Comparison of ENCODE assay signal across 8 mouse cellular contexts in the genomic region with DNA sequence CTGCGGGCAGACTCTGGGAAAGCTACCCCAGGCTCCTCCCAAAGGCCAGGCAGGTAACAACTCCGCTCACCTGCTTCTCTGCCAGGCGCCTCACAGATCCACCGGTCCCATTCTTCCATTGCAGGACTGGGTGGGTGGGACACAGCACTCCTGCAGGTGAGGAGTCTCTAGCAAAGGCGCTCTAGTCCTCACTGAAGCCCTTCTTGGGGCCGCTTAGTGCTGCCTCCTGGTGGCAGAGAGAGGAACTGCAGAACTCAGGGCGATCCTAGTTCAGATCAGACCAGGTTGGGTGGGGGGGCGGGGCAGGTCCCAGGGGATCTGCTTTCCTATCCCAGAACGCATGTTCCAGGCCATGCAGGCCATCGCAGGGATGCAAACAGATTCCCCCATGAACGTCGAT. TPM values are rescaled to one million over a fixed set of nuclear protein-coding genes. Genes with fewer than 3 reads are reported as not detected.
DNase-seq lines count a peak whose midpoint lies in the region; ATAC-seq and TF ChIP-seq lines count a peak whose summit lies in the region.

No protein-coding gene starts in this region.

- peak; percentile 82 for TF ChIP-seq CTCF in cerebellum, adult 2 months (IDR thresholded peaks at IDR 0.05; ENCODE audit: borderline replicate concordance, insufficient read depth, low read depth, low read length)
- peak; percentile 74 for TF ChIP-seq CTCF in gastrocnemius, adult 2 months (IDR thresholded peaks at IDR 0.05)
- peak; percentile 69; the same call in 1 of the 2 replicates for TF ChIP-seq CTCF in olfactory bulb, adult 2 months (IDR thresholded peaks at IDR 0.05; ENCODE audit: insufficient read depth, low read depth, low read length)

- H3K9ac ChIP-seq in liver, embryonic 13.5 days = no peak overlapping the region

- peak; percentile 18 to 41 for DNase-seq in urinary bladder, adult 18-20 months (ENCODE audit: low spot score in 2 of 2)
- DNase-seq in urinary bladder, postnatal 10 days (ENCODE audit: low spot score) = no peak
- peak; percentile 62 to 75 for DNase-seq in cerebellum, adult 2 months
- peak; percentile 78 for DNase-seq in gastrocnemius, adult 2 months
- DNase-seq in kidney, adult 11 months = peak; percentile 43
- DNase-seq in liver, embryonic 13.5 days = peak; percentile 13
- DNase-seq in thymus, postnatal 10 days (ENCODE audit: low spot score in 2 of 2) = peak; percentile 31 to 67

- H3K4me1 ChIP-seq in cerebellum, adult 2 months (ENCODE audit: control insufficient read depth, insufficient read depth, low read length) = no peaks in the 10 kb centered on the region
- H3K4me1 ChIP-seq in liver, embryonic 13.5 days (replicated peaks) = peaks cover 5% of the 10 kb centered on the region
- no peaks in the 10 kb centered on the region; the same call in 1 of the 2 replicates for H3K4me1 ChIP-seq in olfactory bulb, adult 2 months (ENCODE audit: control insufficient read depth, insufficient read depth, low read length)

- H3K9me3 ChIP-seq in liver, embryonic 13.5 days (replicated peaks) = no peaks in the 10 kb centered on the region

- TF ChIP-seq POLR2A in cerebellum, adult 2 months (IDR thresholded peaks at IDR 0.05; ENCODE audit: borderline replicate concordance, insufficient read depth, low read length) = no peak
- TF ChIP-seq POLR2A in olfactory bulb, adult 2 months (IDR thresholded peaks at IDR 0.05; ENCODE audit: insufficient read depth, low read depth, low read length) = no peak

- H3K27me3 ChIP-seq in cerebellum, adult 2 months (ENCODE audit: control insufficient read depth, insufficient read depth, low read length) = no peaks in the 10 kb centered on the region
- H3K27me3 ChIP-seq in liver, embryonic 13.5 days = 0 out of 2 replicates have a peak, but pooled peaks cover 10% of the 10 kb centered on the region

- 28% methylated on average over 12 of the region's 12 CpGs for WGBS in cerebellum, adult 2 months
- 7% methylated on average over 12 of the region's 12 CpGs for WGBS in liver, embryonic 13.5 days (ENCODE audit: insufficient replicate concordance)
- WGBS in olfactory bulb, adult 2 months = 26% methylated on average over 12 of the region's 12 CpGs

- H3K36me3 ChIP-seq in liver, embryonic 13.5 days = no peaks in the 10 kb centered on the region

- intact Hi-C loops in gastrocnemius, adult 2 months (cut with DNase I) = loop anchor here (1.0 to 2.0 kb wide), 2 partner anchors 34 to 51 kb away; no protein-coding TSS in a partner anchor

- peak overlapping the region; percentile 19; the same call in 1 of the 2 replicates for H3K4me2 ChIP-seq in liver, embryonic 13.5 days

- ATAC-seq in liver, embryonic 13.5 days (ENCODE audit: low read depth) = peak; percentile 54; the same call in 1 of the 2 replicates

- no peak overlapping the region for H3K4me3 ChIP-seq in cerebellum, adult 2 months (replicated peaks; ENCODE audit: insufficient read depth, low read depth, low read length)
- H3K4me3 ChIP-seq in gastrocnemius, adult 2 months = no peak overlapping the region
- no peak overlapping the region for H3K4me3 ChIP-seq in liver, embryonic 13.5 days (replicated peaks)
- H3K4me3 ChIP-seq in olfactory bulb, adult 2 months (ENCODE audit: insufficient read depth, low read depth, low read length) = no peak overlapping the region

- no peak overlapping the region for H3K27ac ChIP-seq in cerebellum, adult 2 months (ENCODE audit: insufficient read depth, low read length)
- no peak overlapping the region for H3K27ac ChIP-seq in gastrocnemius, adult 2 months
- H3K27ac ChIP-seq in liver, embryonic 13.5 days = no peak overlapping the region
- no peak overlapping the region for H3K27ac ChIP-seq in olfactory bulb, adult 2 months (ENCODE audit: insufficient read depth, low read depth, low read length)

RNA-seq across cellular contexts. Expression of a gene that starts 0.9 kb away (rescaled TPM):
- not detected in 2 replicates for polyA plus RNA-seq in cerebellum, adult 2 months (2012; rRNA removed)
- total RNA-seq in gastrocnemius, adult 2 months (2021) = not detected
- polyA plus RNA-seq in liver, embryonic 13.5 days (2015; fragmentation: Nextera tagmentation; extraction: Ambion mirVana) = not detected in 2 replicates
- not detected in 2 replicates for polyA plus RNA-seq in olfactory bulb, adult 2 months (2012; ENCODE audit: insufficient read depth, insufficient read length, low replicate concordance, missing spikeins)

RNA-seq across cellular contexts. Expression of a gene that starts 29.8 kb away (rescaled TPM):
- 2.3 and 2.4 TPM in 2 replicates for polyA plus RNA-seq in cerebellum, adult 2 months (2012; rRNA removed)
- total RNA-seq in gastrocnemius, adult 2 months (2021) = 1 to 10 TPM; 1.2 to 2.2 TPM
- polyA plus RNA-seq in liver, embryonic 13.5 days (2015; fragmentation: Nextera tagmentation; extraction: Ambion mirVana) = 0.31 and 0.47 TPM in 2 replicates
- polyA plus RNA-seq in olfactory bulb, adult 2 months (2012; ENCODE audit: insufficient read depth, insufficient read length, low replicate concordance, missing spikeins) = not detected in 2 replicates

RNA-seq across cellular contexts. Expression of a gene that starts 47.5 kb away (rescaled TPM):
- 2.8 and 9.2 TPM in 2 replicates for polyA plus RNA-seq in cerebellum, adult 2 months (2012; rRNA removed)
- total RNA-seq in gastrocnemius, adult 2 months (2021) = 1 to 10 TPM; 5.2 to 7.1 TPM
- polyA plus RNA-seq in liver, embryonic 13.5 days (2015; fragmentation: Nextera tagmentation; extraction: Ambion mirVana) = 16.3 and 22.9 TPM in 2 replicates
- polyA plus RNA-seq in olfactory bulb, adult 2 months (2012; ENCODE audit: insufficient read depth, insufficient read length, low replicate concordance, missing spikeins) = not detected in 2 replicates
